Mouse (Mus musculus): ENCODE results near the gene Uggt2. TPM values are rescaled to one million over a fixed set of nuclear protein-coding genes. Genes with fewer than 3 reads are reported as not detected.

The Uggt2 gene
- polyA plus RNA-seq, 1 experiment from 2014 or later: 10.2 TPM

DNA sequence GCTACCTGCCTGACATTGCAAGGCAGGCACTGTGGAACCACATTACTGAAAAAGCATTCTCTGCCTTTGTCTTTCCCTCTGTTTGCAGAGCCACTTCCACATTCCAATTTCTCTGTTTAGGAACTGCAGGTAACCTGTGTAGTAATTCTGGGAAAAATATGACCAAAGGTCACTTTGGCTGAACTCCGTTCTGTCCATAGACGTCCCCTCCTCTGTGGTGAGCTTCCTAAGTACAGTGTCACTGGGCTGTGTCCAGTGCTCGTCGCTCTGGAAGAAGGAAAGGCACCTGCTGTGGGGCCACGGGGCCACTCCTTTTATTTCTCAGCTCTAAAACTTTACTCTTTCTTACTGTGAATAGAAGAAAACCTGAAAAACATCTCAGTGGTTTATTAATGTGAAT, 118.9 kb downstream of the Uggt2 start:
- H3K9me3 ChIP-seq (replicated peaks; ENCODE audit: control insufficient read depth, low read length): no peaks in the 10 kb centered on the region
- no peak for ATAC-seq (ENCODE audit: insufficient read depth, low FRiP score)
- WGBS: 67% methylated on average over 5 of the region's 5 CpGs

GRCm38 (mm10) chr14:118979571-118980325, 119.5 kb downstream of the Uggt2 start:
- Histone ChIP-seq H3K36me3 (ENCODE audit: control insufficient read depth, insufficient read depth, low read length) (peaks cover 17% of the 10 kb centered on the region), H3K4me3 (replicated peaks; ENCODE audit: low read length) (no peak overlapping the region), H3K9ac (ENCODE audit: low read length) (no peak overlapping the region), H3K27me3 (ENCODE audit: control insufficient read depth, insufficient read depth, low read length) (no peaks in the 10 kb centered on the region), H3K4me1 (ENCODE audit: control insufficient read depth, insufficient read depth, low read length) (no peaks in the 10 kb centered on the region), H3K9me3 (replicated peaks; ENCODE audit: control insufficient read depth, low read length) (no peaks in the 10 kb centered on the region), H3K4me2 (ENCODE audit: low read depth, low read length) (no peak overlapping the region), H3K27ac (ENCODE audit: low read length) (no peak overlapping the region)
- no peak for ATAC-seq (ENCODE audit: insufficient read depth, low FRiP score)
- 72% methylated on average over 7 of the region's 7 CpGs for WGBS

More for the DNA sequence above, 118.9 kb downstream of the Uggt2 start:
- Histone ChIP-seq H3K4me3 (replicated peaks; ENCODE audit: low read length) (no peak overlapping the region), H3K27me3 (ENCODE audit: control insufficient read depth, insufficient read depth, low read length) (no peaks in the 10 kb centered on the region), H3K36me3 (ENCODE audit: control insufficient read depth, insufficient read depth, low read length) (peaks cover 16% of the 10 kb centered on the region), H3K27ac (ENCODE audit: low read length) (no peak overlapping the region), H3K4me2 (ENCODE audit: low read depth, low read length) (no peak overlapping the region), H3K4me1 (ENCODE audit: control insufficient read depth, insufficient read depth, low read length) (no peaks in the 10 kb centered on the region), H3K9ac (ENCODE audit: low read length) (no peak overlapping the region)

- no peak overlapping the region for H3K27ac ChIP-seq (ENCODE audit: low read length)
- no peaks in the 10 kb centered on the region for H3K27me3 ChIP-seq (ENCODE audit: control insufficient read depth, insufficient read depth, low read length)
- WGBS: 73% methylated on average over 8 of the region's 8 CpGs
- no peak for ATAC-seq (ENCODE audit: insufficient read depth, low FRiP score)
- H3K9ac ChIP-seq (ENCODE audit: low read length): no peak overlapping the region
- H3K4me2 ChIP-seq (ENCODE audit: low read depth, low read length): no peak overlapping the region
- H3K4me3 ChIP-seq (replicated peaks; ENCODE audit: low read length): no peak overlapping the region
- peaks cover 21% of the 10 kb centered on the region for H3K36me3 ChIP-seq (ENCODE audit: control insufficient read depth, insufficient read depth, low read length)
- no peaks in the 10 kb centered on the region for H3K9me3 ChIP-seq (replicated peaks; ENCODE audit: control insufficient read depth, low read length)
- no peaks in the 10 kb centered on the region for H3K4me1 ChIP-seq (ENCODE audit: control insufficient read depth, insufficient read depth, low read length)
Observed at GRCm38 (mm10) chr14:118977136-118977816, 122.0 kb downstream of the Uggt2 start.

DNA sequence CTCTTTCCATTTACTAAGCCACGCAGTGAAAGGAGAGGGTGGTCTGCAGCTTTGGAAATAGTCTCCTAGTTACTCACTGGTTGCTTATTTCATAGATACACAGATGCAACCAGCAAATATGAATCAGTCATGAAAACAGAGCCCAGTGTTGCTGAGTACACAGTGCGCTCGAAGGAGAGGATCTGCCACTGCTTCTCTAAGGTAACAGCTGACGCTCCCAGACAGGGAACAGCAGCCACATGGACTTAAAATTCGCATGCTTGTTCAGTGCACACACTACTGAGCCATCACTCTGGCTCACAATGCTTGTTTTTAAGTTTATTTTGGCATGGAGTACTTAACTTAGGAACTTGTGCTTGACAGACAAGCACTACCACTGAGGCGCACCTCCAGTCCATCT, 127.0 kb downstream of the Uggt2 start:
- no peak for ATAC-seq (ENCODE audit: insufficient read depth, low FRiP score)
- H3K9me3 ChIP-seq (replicated peaks; ENCODE audit: control insufficient read depth, low read length): no peaks in the 10 kb centered on the region
- H3K9ac ChIP-seq (ENCODE audit: low read length): no peak overlapping the region
- H3K36me3 ChIP-seq (ENCODE audit: control insufficient read depth, insufficient read depth, low read length): peaks cover 32% of the 10 kb centered on the region
- no peak overlapping the region for H3K4me3 ChIP-seq (replicated peaks; ENCODE audit: low read length)
- no peaks in the 10 kb centered on the region for H3K27me3 ChIP-seq (ENCODE audit: control insufficient read depth, insufficient read depth, low read length)
- 92% methylated on average over 6 of the region's 6 CpGs for WGBS
- no peak overlapping the region for H3K27ac ChIP-seq (ENCODE audit: low read length)
- no peak overlapping the region for H3K4me2 ChIP-seq (ENCODE audit: low read depth, low read length)
- no peaks in the 10 kb centered on the region for H3K4me1 ChIP-seq (ENCODE audit: control insufficient read depth, insufficient read depth, low read length)

- no peaks in the 10 kb centered on the region for H3K9me3 ChIP-seq (replicated peaks; ENCODE audit: control insufficient read depth, low read length)
- H3K4me2 ChIP-seq (ENCODE audit: low read depth, low read length): no peak overlapping the region
- H3K36me3 ChIP-seq (ENCODE audit: control insufficient read depth, insufficient read depth, low read length): peaks cover 15% of the 10 kb centered on the region; the same call in 1 of the 2 replicates
- 81% methylated on average over 7 of the region's 7 CpGs for WGBS
- no peak overlapping the region for H3K4me3 ChIP-seq (replicated peaks; ENCODE audit: low read length)
- ATAC-seq (ENCODE audit: insufficient read depth, low FRiP score): no peak
- H3K4me1 ChIP-seq (ENCODE audit: control insufficient read depth, insufficient read depth, low read length): no peaks in the 10 kb centered on the region
- no peak overlapping the region for H3K27ac ChIP-seq (ENCODE audit: low read length)
- H3K9ac ChIP-seq (ENCODE audit: low read length): no peak overlapping the region
- no peaks in the 10 kb centered on the region for H3K27me3 ChIP-seq (ENCODE audit: control insufficient read depth, insufficient read depth, low read length)
Observed at GRCm38 (mm10) chr14:118967646-118968045, 131.6 kb downstream of the Uggt2 start.

GRCm38 (mm10) chr14:118965356-118966000, 133.8 kb downstream of the Uggt2 start:
- Histone ChIP-seq H3K4me2 (ENCODE audit: low read depth, low read length) (no peak overlapping the region), H3K27ac (ENCODE audit: low read length) (no peak overlapping the region), H3K27me3 (ENCODE audit: control insufficient read depth, insufficient read depth, low read length) (no peaks in the 10 kb centered on the region), H3K4me1 (ENCODE audit: control insufficient read depth, insufficient read depth, low read length) (no peaks in the 10 kb centered on the region), H3K36me3 (ENCODE audit: control insufficient read depth, insufficient read depth, low read length) (peaks cover 4% of the 10 kb centered on the region; the same call in 1 of the 2 replicates), H3K4me3 (replicated peaks; ENCODE audit: low read length) (no peak overlapping the region), H3K9ac (ENCODE audit: low read length) (no peak overlapping the region), H3K9me3 (replicated peaks; ENCODE audit: control insufficient read depth, low read length) (no peaks in the 10 kb centered on the region)
- WGBS: 94% methylated on average over 4 of the region's 4 CpGs
- no peak for ATAC-seq (ENCODE audit: insufficient read depth, low FRiP score)

GRCm38 (mm10) chr14:118958010-118958409, 141.2 kb downstream of the Uggt2 start:
- Histone ChIP-seq H3K4me2 (ENCODE audit: low read depth, low read length) (no peak overlapping the region), H3K9me3 (replicated peaks; ENCODE audit: control insufficient read depth, low read length) (no peaks in the 10 kb centered on the region), H3K27ac (ENCODE audit: low read length) (no peak overlapping the region), H3K36me3 (ENCODE audit: control insufficient read depth, insufficient read depth, low read length) (peaks cover 8% of the 10 kb centered on the region), H3K9ac (ENCODE audit: low read length) (no peak overlapping the region), H3K27me3 (ENCODE audit: control insufficient read depth, insufficient read depth, low read length) (no peaks in the 10 kb centered on the region), H3K4me1 (ENCODE audit: control insufficient read depth, insufficient read depth, low read length) (no peaks in the 10 kb centered on the region), H3K4me3 (replicated peaks; ENCODE audit: low read length) (no peak overlapping the region)
- ATAC-seq (ENCODE audit: insufficient read depth, low FRiP score): no peak
- WGBS: 93% methylated on average over 3 of the region's 3 CpGs

DNA sequence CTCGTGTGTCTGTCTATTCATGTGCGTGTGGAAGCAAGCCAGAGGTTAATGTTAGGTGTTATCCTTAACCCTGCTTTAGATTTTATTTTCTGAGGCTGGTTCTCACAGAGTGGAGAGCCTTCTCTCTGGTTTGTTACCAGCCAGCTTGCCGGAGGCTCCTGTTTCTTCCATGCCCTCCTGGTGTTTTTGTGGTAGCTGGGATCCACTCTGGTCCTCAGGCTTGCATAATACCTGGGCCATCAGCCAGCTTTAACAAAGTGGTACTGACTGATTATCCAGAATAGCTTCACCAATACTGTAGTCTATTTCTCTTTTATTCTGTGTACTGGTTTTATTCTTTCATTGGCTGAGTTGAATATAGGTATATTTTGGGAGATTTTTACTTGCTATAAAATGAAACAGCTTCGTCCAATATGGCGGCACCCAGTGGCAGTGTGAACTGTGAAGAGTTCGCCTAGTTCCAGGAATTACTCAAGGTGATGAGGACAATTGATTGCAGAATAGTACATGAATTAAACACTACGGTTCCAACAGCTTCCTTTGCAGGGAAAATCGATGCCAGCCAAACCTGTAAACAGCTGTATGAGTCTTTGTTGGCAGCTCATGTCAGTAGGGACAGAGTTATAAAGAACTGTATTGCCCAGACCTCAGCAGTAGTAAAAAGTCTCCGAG, 147.2 kb downstream of the Uggt2 start:
- H3K4me1 ChIP-seq (ENCODE audit: control insufficient read depth, insufficient read depth, low read length): no peaks in the 10 kb centered on the region
- H3K4me3 ChIP-seq (replicated peaks; ENCODE audit: low read length): no peak overlapping the region
- no peaks in the 10 kb centered on the region for H3K9me3 ChIP-seq (replicated peaks; ENCODE audit: control insufficient read depth, low read length)
- H3K27ac ChIP-seq (ENCODE audit: low read length): no peak overlapping the region
- no peak overlapping the region for H3K9ac ChIP-seq (ENCODE audit: low read length)
- WGBS: 92% methylated on average over 9 of the region's 9 CpGs
- no peak for ATAC-seq (ENCODE audit: insufficient read depth, low FRiP score)
- no peaks in the 10 kb centered on the region; the same call in 1 of the 2 replicates for H3K36me3 ChIP-seq (ENCODE audit: control insufficient read depth, insufficient read depth, low read length)
- no peaks in the 10 kb centered on the region for H3K27me3 ChIP-seq (ENCODE audit: control insufficient read depth, insufficient read depth, low read length)
- H3K4me2 ChIP-seq (ENCODE audit: low read depth, low read length): no peak overlapping the region

Data from stomach, embryonic 16.5 days (tissue).